Mouse (Mus musculus) macrophage (primary cell): ENCODE results near the gene A130010J15Rik. TPM values are rescaled to one million over a fixed set of nuclear protein-coding genes. Genes with fewer than 3 reads are reported as not detected.

Experiments
- H3K27ac ChIP-seq: fragments of 350-480 bp; formaldehyde crosslinking; 2 replicates; pipeline ENCODE4 v1.9.0; 2021
- H3K36me3 ChIP-seq: fragments of 350-480 bp; formaldehyde crosslinking; 2 replicates; pipeline ENCODE4 v1.9.0; 2021; ENCODE audit errors: inconsistent target
- H3K4me3 ChIP-seq: fragments of 350-480 bp; formaldehyde crosslinking; 2 replicates; pipeline ENCODE4 v1.9.0; 2021; ENCODE audit errors: inconsistent target
- H3K79me2 ChIP-seq: fragments of 350-480 bp; formaldehyde crosslinking; 2 replicates; pipeline ENCODE4 v1.9.0; 2021; ENCODE audit errors: inconsistent target
- WGBS: methylation state at CpG from one replicate; pipeline ENCODE4 v1.1.7; 2026; ENCODE audit warnings: inconsistent platforms; ENCODE audit not compliant: missing documents; 5-methylcytosine and 5-hydroxymethylcytosine counted together
- polyA plus RNA-seq: library from polyadenylated mRNA; stranded (reverse); fragments of 250-400 nt; gene quantifications from 3 replicates; pipeline ENCODE4 v1.2.4, GENCODE M21; 2018; ENCODE audit warnings: inconsistent platforms

A130010J15Rik gene
- polyA plus RNA-seq, 1 experiment from 2014 or later, result 4.8 TPM

GRCm38 (mm10) chr1:193200640-193201382 is 33.0 kb downstream of the A130010J15Rik start:
- Histone ChIP-seq H3K27ac (peak overlapping the region; percentile 88), H3K4me3 (peak overlapping the region; percentile 50), H3K79me2 (peaks cover 38% of the 10 kb centered on the region), H3K36me3 (peaks cover 24% of the 10 kb centered on the region; the same call in 1 of the 2 replicates)
- 1% methylated on average over 8 of the region's 8 CpGs for WGBS

DNA sequence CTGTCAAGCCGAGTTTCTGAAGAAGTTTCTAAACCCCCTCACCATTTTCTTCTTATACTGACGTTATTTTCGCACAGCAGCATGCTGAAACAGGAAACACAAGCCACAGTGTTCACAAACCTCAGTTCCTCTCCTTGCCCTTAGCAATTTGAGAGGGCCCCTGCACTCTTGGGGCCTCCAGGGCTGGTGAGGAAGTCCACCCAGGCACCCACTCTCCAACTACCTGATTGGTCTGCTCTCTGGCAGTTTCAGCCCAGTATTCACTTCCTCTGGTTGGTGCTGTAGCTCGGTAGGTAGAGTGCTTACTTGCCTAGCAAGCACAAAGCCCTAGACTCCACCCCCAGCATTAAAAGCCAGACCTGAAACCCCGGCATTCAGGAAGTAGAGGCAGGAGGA is 33.5 kb downstream of the A130010J15Rik start, which contains the start of gene Traf3ip3:
TSS of gene Traf3ip3 (minus strand) at position 321 of the 396 bp plus-strand sequence.
- WGBS, result 1% methylated on average over 5 of the region's 5 CpGs
- Histone ChIP-seq H3K27ac (peak within 1 kb of the TSS; percentile 88), H3K79me2 (peaks cover 38% of the 10 kb centered on the region), H3K36me3 (peaks cover 18% of the 10 kb centered on the region; the same call in 1 of the 2 replicates), H3K4me3 (peak within 1 kb of the TSS; percentile 50)

- H3K27ac ChIP-seq, result no peak overlapping the region
- 80% methylated on average over 2 of the region's 2 CpGs for WGBS
- no peaks in the 10 kb centered on the region for H3K36me3 ChIP-seq
- H3K79me2 ChIP-seq, result peaks cover 22% of the 10 kb centered on the region
- H3K4me3 ChIP-seq, result no peak overlapping the region
These were observed 36.0 kb downstream of the A130010J15Rik start for GRCm38 (mm10) chr1:193203821-193204220.

DNA sequence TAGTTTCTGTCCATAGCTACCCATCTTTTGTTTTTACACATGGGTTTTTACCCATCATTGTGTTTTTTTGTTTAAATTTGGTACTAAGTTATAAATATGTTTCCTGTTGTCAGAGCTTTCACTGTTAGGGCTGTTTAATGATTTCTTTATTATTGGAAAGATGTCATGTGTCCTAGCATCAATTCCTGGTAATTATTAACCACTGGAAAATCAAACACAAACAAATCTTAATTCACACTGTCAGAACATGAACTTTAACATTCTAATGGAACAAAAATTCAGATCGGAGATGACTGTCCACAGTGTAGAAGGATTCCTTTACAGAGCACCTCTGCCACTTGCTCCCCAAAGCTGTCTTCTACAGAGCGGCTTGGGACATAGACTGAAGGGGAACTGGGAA is 37.6 kb downstream of the A130010J15Rik start:
- Histone ChIP-seq H3K36me3 (no peaks in the 10 kb centered on the region), H3K4me3 (no peak overlapping the region), H3K79me2 (peaks cover 6% of the 10 kb centered on the region; the same call in 1 of the 2 replicates), H3K27ac (no peak overlapping the region)
- 93% methylated on average over 2 of the region's 2 CpGs for WGBS

- Histone ChIP-seq H3K27ac (no peak within 1 kb of the TSS), H3K4me3 (no peak within 1 kb of the TSS), H3K79me2 (no peaks in the 10 kb centered on the region), H3K36me3 (no peaks in the 10 kb centered on the region)
- WGBS, result 59% methylated on average over 3 of the region's 3 CpGs
These were observed 39.7 kb downstream of the A130010J15Rik start, which contains the start of gene Lamb3 for GRCm38 (mm10) chr1:193207503-193207902. Lamb3 (plus strand) TSS chr1:193207699.

- no peaks in the 10 kb centered on the region for H3K36me3 ChIP-seq
- 15% methylated on average over 2 of the region's 2 CpGs for WGBS
- no peaks in the 10 kb centered on the region for H3K79me2 ChIP-seq
- no peak overlapping the region for H3K4me3 ChIP-seq
- H3K27ac ChIP-seq, result no peak overlapping the region
These were observed 40.3 kb downstream of the A130010J15Rik start for GRCm38 (mm10) chr1:193208178-193208577.

DNA sequence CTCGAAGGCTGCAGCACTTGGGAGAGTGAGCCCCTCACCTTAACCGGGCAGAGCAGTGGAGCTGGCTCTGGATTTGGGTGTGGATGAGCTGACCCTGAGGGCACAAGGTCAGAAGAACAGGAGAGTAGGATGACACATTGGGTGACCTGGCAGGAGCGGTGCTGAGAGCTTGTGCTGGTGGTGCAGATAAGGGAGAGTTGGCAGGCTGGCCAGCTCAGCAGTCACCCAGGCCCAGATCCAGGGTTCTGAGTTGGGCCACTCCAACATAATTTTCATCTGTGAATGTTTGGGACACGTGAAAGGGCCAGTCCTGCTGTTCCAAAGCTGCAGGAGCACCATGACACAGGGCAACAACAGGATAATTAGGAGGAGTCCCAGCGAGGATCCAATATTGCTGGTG is 43.5 kb downstream of the A130010J15Rik start:
- no peak overlapping the region for H3K27ac ChIP-seq
- no peak overlapping the region for H3K4me3 ChIP-seq
- WGBS, result 95% methylated on average over 5 of the region's 5 CpGs
- no peaks in the 10 kb centered on the region for H3K79me2 ChIP-seq
- no peaks in the 10 kb centered on the region for H3K36me3 ChIP-seq

- Histone ChIP-seq H3K36me3 (no peaks in the 10 kb centered on the region), H3K27ac (no peak overlapping the region), H3K79me2 (no peaks in the 10 kb centered on the region), H3K4me3 (no peak overlapping the region)
- 88% methylated on average over 5 of the region's 5 CpGs for WGBS
These were observed 46.2 kb downstream of the A130010J15Rik start for GRCm38 (mm10) chr1:193214053-193214452.

DNA sequence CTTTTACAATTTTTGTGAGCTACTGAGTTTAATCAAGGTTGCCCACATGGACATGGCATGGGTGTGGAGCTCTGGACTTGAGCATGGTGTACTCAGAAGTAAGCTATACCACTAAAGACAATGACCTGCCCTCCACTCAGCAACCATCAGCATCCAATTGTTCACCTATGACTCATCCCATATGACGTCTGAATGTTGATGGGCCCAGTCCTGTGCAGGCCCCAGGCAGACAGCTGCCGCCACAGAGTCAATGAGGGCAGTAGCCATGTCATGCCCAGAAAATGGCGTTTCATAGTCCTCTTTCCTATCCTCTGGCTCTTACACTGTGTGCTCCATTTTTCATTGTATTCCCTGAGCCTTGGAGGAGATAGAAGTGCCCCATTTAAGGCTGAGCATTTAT is 48.2 kb downstream of the A130010J15Rik start:
- Histone ChIP-seq H3K4me3 (no peak overlapping the region), H3K27ac (no peak overlapping the region), H3K36me3 (no peaks in the 10 kb centered on the region), H3K79me2 (no peaks in the 10 kb centered on the region)
- WGBS, result 93% methylated on average over 3 of the region's 3 CpGs

GRCm38 (mm10) chr1:193220408-193220807 is 52.6 kb downstream of the A130010J15Rik start:
- WGBS, result 68% methylated on average over 5 of the region's 5 CpGs

DNA sequence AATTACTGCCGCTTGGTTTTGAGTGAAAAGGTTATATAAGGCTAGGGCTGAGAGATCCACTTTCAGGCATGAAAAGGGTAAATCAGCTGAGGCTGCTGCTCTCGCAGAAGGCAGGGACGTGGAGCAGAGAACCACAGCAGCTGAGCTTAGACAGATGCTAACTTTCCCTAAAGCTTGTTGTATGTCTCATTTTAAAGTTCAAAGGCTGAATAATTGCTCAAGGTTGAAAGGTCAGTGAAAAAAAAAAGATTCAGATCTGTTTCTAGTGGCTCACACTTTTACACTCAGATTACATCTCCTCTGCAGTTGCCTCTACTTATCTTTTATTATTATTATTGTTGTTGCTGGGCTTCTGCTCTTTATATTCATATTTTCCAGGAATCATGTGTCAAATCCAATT is 57.7 kb downstream of the A130010J15Rik start:
- Histone ChIP-seq H3K36me3 (no peaks in the 10 kb centered on the region), H3K79me2 (no peaks in the 10 kb centered on the region), H3K27ac (no peak overlapping the region), H3K4me3 (no peak overlapping the region)
- 93% methylated on average over 3 of the region's 3 CpGs for WGBS

More at GRCm38 (mm10) chr1:193220408-193220807, 52.6 kb downstream of the A130010J15Rik start:
- Histone ChIP-seq H3K4me3 (no peak overlapping the region), H3K36me3 (no peaks in the 10 kb centered on the region), H3K27ac (no peak overlapping the region), H3K79me2 (no peaks in the 10 kb centered on the region)

- 99% methylated on average over 4 of the region's 4 CpGs for WGBS
- Histone ChIP-seq H3K27ac (no peak overlapping the region), H3K79me2 (no peaks in the 10 kb centered on the region), H3K4me3 (no peak overlapping the region), H3K36me3 (no peaks in the 10 kb centered on the region)
These were observed 58.3 kb downstream of the A130010J15Rik start for GRCm38 (mm10) chr1:193226114-193226513.

GRCm38 (mm10) chr1:193226724-193227522 is 59.1 kb downstream of the A130010J15Rik start:
- H3K36me3 ChIP-seq, result no peaks in the 10 kb centered on the region
- 42% methylated on average over 7 of the region's 7 CpGs for WGBS

More at GRCm38 (mm10) chr1:193226724-193227522, 59.1 kb downstream of the A130010J15Rik start:
- Histone ChIP-seq H3K4me3 (no peak overlapping the region), H3K79me2 (no peaks in the 10 kb centered on the region), H3K27ac (no peak overlapping the region)
